Mouse (Mus musculus): ENCODE measurements at regions not wholly inside any gene's neighbourhood (a gene's known extent, or its start where the extent isn't known, plus 50 kb on each side); places are given as distances from the start of the nearest gene placed in this dataset.
A peak's percentile ranks its signal among the peaks of the same experiment; 100 is the strongest.

DNA sequence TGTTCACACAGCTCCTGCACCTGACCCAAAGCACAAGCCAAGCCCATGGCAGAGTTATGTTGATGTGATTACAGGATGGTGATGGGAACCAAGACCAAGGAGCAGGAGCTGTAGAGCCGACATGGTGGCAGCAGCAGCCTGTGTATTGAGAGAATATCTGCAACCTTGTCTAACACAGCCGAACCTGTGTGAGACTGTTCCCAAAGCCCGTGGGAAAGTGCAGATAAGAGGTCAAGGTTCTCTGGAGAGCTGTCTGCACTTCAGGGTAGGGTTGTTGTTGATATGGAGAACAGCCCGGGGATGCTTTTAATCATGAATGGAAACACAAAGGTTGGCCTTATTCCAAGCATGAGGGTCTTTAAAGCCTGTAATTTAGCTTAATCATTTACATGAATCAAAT, 110.4 kb downstream of the Adra2a start:
- H3K4me3 ChIP-seq = no peak overlapping the region
- no peaks in the 10 kb centered on the region for H3K27me3 ChIP-seq (ENCODE audit: poor library complexity, severe bottlenecking)
- H3K9me3 ChIP-seq = no peaks in the 10 kb centered on the region
- DNase-seq (ENCODE audit: extremely low spot score, low spot score) = no peak
- H3K27ac ChIP-seq = no peak overlapping the region
- no peaks in the 10 kb centered on the region for H3K36me3 ChIP-seq (replicated peaks)
- 81% methylated on average over 4 of the region's 4 CpGs for WGBS
- H3K4me1 ChIP-seq = no peaks in the 10 kb centered on the region

DNA sequence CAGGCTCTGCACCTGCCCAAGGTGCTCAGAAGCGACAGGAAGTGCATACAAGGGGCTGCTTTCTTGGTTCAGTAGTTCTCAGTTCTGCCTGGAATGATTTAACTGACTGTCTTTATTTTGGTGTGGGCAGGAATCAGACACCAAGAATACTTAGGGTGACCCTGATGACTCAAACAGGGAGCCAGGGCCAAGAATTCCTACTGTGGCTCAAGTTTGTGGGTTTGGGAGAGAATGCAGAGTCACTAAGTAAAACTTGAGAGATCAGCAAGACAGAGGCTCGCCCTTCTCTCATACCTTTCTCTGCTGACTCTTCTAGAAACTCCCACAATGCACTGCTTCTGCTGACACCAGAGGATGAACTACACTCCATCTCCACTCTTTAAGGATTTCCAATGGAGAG, 126.4 kb downstream of the Adra2a start:
- Histone ChIP-seq H3K36me3 (replicated peaks) (no peaks in the 10 kb centered on the region), H3K4me3 (no peak overlapping the region), H3K27me3 (ENCODE audit: poor library complexity, severe bottlenecking) (no peaks in the 10 kb centered on the region), H3K9me3 (no peaks in the 10 kb centered on the region), H3K4me1 (peaks cover 5% of the 10 kb centered on the region), H3K27ac (no peak overlapping the region)
- no peak for DNase-seq (ENCODE audit: extremely low spot score, low spot score)
- WGBS = 49% methylated on average over 2 of the region's 2 CpGs

DNA sequence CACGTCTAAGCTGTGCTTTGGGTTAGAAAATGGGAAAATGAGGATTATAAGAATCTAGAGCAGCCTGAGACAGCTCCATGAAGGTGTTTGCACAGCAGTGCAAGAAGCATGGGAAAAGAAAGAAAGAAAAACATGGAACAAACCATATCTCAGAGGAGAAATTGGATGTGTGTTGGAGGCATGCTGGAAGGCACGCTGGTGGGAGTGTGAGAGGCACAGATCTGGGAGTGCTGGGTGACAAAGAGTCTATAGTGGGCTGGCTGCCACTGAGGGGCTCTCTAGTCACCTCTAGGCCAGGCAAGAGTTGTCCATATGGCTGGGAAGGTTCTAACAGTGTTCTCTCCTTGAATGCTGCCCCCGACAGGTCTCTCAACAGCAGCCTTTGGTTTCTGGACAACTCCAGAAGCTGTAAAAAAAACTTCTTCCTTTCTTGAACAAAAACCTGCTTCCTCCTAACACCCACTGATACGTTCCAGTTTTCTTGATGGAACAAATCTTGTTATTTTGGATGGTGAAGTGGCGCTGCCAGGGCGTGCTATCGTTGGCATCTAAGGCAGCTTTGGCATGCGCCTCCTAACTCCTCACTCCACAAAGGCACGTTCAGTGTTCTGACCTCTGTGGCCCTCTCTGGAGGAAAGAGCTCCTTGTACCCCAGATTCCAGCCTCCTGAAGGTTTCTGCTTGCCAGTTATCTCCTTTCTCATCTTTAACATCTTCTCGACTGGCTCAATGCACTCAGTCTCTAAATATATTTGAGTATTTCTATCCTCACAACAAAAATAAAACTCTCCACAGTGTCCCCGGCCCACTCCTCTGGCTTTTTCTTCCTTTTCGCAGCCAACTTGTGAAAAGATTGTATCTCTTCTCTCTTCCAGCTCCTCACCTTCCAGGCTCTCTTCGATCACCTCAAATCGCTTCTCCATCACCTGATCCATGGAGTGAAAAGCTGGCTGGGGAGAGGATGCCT, 130.4 kb downstream of the Adra2a start:
- 91% methylated on average over 14 of the region's 14 CpGs for WGBS
- Histone ChIP-seq H3K4me3 (no peak overlapping the region), H3K36me3 (replicated peaks) (no peaks in the 10 kb centered on the region), H3K4me1 (peaks cover 5% of the 10 kb centered on the region), H3K27me3 (ENCODE audit: poor library complexity, severe bottlenecking) (no peaks in the 10 kb centered on the region), H3K27ac (no peak overlapping the region), H3K9me3 (no peaks in the 10 kb centered on the region)
- DNase-seq (ENCODE audit: extremely low spot score, low spot score) = no peak

DNA sequence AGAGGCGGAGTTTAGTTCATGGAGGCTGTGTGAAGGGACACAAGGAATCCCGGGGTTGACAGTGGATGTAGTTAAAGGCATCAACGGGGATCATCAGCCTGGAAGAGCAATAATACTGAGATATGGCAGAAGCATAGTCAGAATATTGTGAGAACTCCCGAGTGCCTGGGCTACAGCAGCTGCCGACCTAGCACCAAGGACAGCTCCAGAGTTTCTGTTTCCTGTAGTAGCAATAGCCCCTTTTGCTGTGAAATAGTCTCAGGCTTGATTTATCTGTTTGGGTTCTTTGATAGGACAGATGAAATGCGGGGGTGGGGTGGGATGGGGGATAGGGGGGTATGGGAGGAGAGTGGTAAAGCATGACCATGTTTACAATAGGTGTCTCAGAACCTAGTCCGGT, 131.8 kb downstream of the Adra2a start:
- H3K36me3 ChIP-seq (replicated peaks) = no peaks in the 10 kb centered on the region
- no peaks in the 10 kb centered on the region for H3K27me3 ChIP-seq (ENCODE audit: poor library complexity, severe bottlenecking)
- DNase-seq (ENCODE audit: extremely low spot score, low spot score) = peak; percentile 19
- H3K4me3 ChIP-seq = no peak overlapping the region
- WGBS = 60% methylated on average over 7 of the region's 7 CpGs
- H3K9me3 ChIP-seq = no peaks in the 10 kb centered on the region
- no peak overlapping the region for H3K27ac ChIP-seq
- H3K4me1 ChIP-seq = peaks cover 5% of the 10 kb centered on the region

DNA sequence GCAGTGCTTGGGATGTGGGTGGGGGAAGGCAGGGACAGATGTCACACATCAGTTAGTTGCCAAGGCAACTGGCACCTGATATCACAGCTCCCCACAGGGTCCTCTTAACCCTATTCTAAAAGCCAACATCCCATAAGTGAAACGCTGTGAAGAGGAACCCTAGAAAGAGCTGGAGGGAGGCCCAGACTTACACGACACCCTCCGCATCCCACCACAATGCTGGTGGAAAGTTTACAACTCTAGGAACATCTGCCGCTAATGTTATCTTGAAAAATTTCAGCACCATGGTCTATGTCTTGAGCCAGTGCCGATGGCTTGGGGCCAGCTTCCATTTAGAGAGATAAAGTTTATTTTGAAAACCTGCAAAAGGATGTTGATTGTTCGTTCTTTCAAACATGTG, 133.5 kb downstream of the Adra2a start:
- no peak overlapping the region for H3K4me3 ChIP-seq
- WGBS = 88% methylated on average over 6 of the region's 6 CpGs
- no peak for DNase-seq (ENCODE audit: extremely low spot score, low spot score)

DNA sequence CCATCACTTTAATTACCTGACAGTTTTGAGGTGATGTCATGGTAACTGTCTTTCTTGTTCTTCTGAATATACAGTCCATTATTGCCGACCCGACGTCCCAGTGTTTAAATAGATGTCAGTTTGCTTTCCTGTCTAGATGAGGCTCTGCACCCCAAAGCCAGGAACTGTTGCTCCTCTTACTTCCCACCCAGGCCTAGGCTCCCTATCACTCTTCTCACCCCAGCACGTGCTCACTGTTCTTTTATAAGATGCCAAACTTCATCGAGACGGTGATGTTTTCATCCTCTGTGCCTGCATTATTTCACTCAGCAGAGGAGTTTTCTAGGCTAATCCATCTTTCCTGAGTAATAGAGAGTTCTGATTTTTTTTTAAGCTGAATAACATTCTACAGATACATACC, 156.5 kb downstream of the Adra2a start:
- no peak overlapping the region for H3K4me3 ChIP-seq
- no peaks in the 10 kb centered on the region for H3K27me3 ChIP-seq (ENCODE audit: poor library complexity, severe bottlenecking)
- no peak overlapping the region for H3K27ac ChIP-seq
- peaks cover 4% of the 10 kb centered on the region; the same call in 1 of the 2 replicates for H3K4me1 ChIP-seq
- 95% methylated on average over 6 of the region's 6 CpGs for WGBS
- no peaks in the 10 kb centered on the region for H3K36me3 ChIP-seq (replicated peaks)
- no peak for DNase-seq (ENCODE audit: extremely low spot score, low spot score)
- no peaks in the 10 kb centered on the region for H3K9me3 ChIP-seq

More for the DNA sequence above, 133.5 kb downstream of the Adra2a start:
- Histone ChIP-seq H3K4me1 (no peaks in the 10 kb centered on the region), H3K36me3 (replicated peaks) (no peaks in the 10 kb centered on the region), H3K27ac (no peak overlapping the region), H3K9me3 (no peaks in the 10 kb centered on the region), H3K27me3 (ENCODE audit: poor library complexity, severe bottlenecking) (no peaks in the 10 kb centered on the region)

DNA sequence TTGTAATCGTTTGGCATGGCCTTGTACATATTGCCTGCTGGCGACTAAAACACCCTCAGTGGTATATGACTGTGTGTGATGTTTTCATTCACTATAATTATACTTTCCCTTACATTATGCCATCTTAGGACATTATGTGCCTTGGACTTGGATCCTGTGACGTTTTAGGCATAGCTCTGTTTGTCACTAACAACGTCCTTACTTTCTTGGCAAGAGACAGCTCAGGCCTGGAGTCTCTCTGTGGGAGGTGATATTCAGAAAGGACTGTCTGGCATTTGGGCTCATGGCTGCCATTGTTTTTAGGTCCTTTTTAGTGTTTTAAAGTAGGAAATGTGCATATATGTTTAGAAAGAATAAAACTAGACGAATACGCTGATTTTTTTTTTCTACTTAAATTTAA, 158.5 kb downstream of the Adra2a start:
- 87% methylated on average over 6 of the region's 6 CpGs for WGBS
- Histone ChIP-seq H3K27me3 (ENCODE audit: poor library complexity, severe bottlenecking) (no peaks in the 10 kb centered on the region), H3K4me3 (no peak overlapping the region), H3K4me1 (no peaks in the 10 kb centered on the region), H3K27ac (no peak overlapping the region), H3K9me3 (no peaks in the 10 kb centered on the region), H3K36me3 (replicated peaks) (no peaks in the 10 kb centered on the region)
- DNase-seq (ENCODE audit: extremely low spot score, low spot score) = no peak

DNA sequence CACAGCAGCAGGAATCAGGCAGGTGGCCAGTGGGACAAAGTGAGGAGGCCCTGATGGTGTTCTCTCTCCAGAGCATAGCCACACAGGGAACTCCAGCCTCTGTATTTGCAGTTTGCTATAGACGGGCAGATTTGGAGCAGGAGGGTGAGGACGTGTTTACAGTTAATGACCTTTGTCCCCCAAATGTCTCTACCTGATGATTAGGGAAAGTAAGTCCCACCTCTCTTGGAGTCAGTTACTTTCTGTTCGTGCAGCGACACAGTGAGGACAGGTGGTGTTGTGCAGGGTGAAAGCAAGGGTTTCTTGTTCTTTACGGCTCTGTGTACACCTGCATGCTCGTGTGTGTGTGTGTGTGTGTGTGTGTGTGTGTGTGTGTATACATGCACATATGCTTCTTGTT, 162.9 kb downstream of the Adra2a start:
- no peaks in the 10 kb centered on the region for H3K4me1 ChIP-seq
- no peaks in the 10 kb centered on the region for H3K36me3 ChIP-seq (replicated peaks)
- WGBS = 87% methylated on average over 6 of the region's 6 CpGs
- DNase-seq (ENCODE audit: extremely low spot score, low spot score) = no peak
- H3K27ac ChIP-seq = no peak overlapping the region
- no peaks in the 10 kb centered on the region for H3K27me3 ChIP-seq (ENCODE audit: poor library complexity, severe bottlenecking)
- no peaks in the 10 kb centered on the region for H3K9me3 ChIP-seq
- H3K4me3 ChIP-seq = no peak overlapping the region

DNA sequence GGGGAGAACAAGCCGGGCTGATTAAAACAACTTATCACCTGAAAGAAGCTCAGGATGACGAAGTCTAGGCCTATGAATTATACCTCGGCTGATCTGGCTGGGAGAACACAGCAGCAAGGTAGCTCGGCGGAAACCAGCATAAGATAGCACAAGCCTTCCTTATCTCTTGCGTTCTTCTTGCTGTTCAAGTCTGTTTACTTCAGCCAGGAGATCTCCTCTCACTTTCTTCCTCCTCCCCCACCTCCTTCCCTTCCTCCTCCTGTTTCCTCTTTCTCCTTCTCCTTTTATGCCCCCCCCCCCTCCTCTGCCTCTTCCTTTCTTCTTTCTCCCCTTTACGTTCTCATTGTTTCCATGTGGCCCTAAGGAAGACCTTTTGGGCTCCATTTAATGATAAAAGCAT, 168.2 kb downstream of the Adra2a start:
- Histone ChIP-seq H3K36me3 (replicated peaks) (no peaks in the 10 kb centered on the region), H3K4me1 (no peaks in the 10 kb centered on the region), H3K4me3 (no peak overlapping the region), H3K9me3 (no peaks in the 10 kb centered on the region), H3K27ac (no peak overlapping the region), H3K27me3 (ENCODE audit: poor library complexity, severe bottlenecking) (no peaks in the 10 kb centered on the region)
- WGBS = 91% methylated on average over 7 of the region's 7 CpGs
- DNase-seq (ENCODE audit: extremely low spot score, low spot score) = no peak

DNA sequence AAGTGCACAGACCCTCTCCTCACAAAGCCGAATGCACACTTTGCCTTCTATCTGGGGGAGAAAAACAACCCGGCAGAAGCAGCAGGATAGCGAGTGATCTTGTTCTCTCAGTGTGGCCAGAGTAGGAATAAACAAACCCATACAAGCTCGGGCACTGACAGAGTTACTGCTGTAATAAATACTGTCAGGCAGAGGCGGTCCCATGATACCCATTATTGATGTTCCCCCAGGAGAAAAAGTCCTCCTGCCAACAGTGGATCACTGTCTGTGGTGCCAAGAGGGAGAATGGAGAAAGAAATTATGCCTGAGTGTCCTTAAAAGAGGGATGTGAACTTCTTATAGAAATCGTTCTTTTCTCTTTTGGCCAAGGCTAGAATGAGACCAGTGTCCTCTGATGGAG, 200.2 kb downstream of the Adra2a start:
- Histone ChIP-seq H3K27ac (no peak overlapping the region), H3K36me3 (replicated peaks) (no peaks in the 10 kb centered on the region), H3K9me3 (no peaks in the 10 kb centered on the region), H3K4me1 (no peaks in the 10 kb centered on the region), H3K27me3 (ENCODE audit: poor library complexity, severe bottlenecking) (no peaks in the 10 kb centered on the region), H3K4me3 (no peak overlapping the region)
- no peak for DNase-seq (ENCODE audit: extremely low spot score, low spot score)
- 90% methylated on average over 6 of the region's 6 CpGs for WGBS

DNA sequence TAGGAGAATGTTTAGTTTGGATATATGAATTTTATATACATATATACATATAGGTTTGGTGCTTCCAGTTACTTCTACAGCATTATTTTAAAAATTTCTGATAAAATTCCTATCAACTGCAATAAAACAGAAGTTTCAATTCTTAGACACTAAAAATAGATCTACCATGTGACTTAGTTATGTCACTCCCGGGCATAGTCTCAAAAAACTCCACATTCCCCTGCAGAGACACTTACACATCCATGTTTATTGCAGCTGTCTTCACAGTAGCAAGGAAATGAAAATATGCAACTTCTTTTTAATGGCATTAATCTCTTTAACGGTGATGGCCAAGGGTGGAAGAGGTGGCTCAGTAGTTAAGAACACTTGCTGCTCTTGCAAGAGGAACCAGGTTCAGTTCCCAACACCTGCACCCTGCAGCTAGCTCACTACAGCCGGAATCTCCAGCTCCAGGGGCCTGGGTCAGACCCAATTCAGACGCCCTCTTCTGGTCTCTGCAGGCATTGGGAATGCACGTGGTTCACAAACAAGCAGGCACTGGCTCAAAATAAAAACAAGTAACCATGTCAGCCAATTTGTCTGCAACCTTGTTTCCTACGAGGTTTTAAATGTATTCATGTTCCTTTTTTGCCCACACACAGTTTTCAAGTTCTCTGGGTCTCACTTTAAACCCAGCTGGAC, 204.4 kb downstream of the Adra2a start:
- Histone ChIP-seq H3K4me3 (no peak overlapping the region), H3K36me3 (replicated peaks) (no peaks in the 10 kb centered on the region), H3K27me3 (ENCODE audit: poor library complexity, severe bottlenecking) (no peaks in the 10 kb centered on the region), H3K27ac (no peak overlapping the region), H3K9me3 (no peaks in the 10 kb centered on the region), H3K4me1 (no peaks in the 10 kb centered on the region)
- 33% methylated on average over 6 of the region's 6 CpGs for WGBS
- peak; percentile 18 for DNase-seq (ENCODE audit: extremely low spot score, low spot score)

DNA sequence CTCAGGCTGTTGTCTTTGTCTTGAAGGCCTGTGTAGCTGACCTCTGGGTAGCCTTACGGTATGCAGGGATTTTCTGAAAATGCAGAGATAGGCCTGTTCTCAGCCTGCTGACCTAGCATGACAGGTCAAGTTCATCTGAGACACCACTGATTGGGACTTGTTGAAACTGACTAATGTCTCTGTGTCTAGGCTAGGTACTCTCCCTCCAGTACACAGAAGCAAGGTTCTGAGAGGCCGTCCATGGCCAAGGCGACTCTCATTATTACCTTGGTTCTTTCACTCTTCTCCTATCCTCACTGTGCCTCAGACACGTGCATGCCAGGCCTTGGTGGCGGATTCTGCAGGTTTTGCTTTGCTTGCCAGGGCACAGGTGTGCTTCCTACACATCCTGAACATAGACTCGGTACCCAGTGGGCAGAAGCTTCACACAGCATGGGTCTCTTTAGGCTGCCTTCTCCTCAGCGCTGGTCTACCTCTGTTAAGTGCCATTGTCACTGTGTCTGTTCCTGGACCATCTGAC, 208.3 kb downstream of the Adra2a start:
- DNase-seq (ENCODE audit: extremely low spot score, low spot score) = no peak
- H3K4me3 ChIP-seq = no peak overlapping the region
- 89% methylated on average over 7 of the region's 7 CpGs for WGBS
- H3K27me3 ChIP-seq (ENCODE audit: poor library complexity, severe bottlenecking) = no peaks in the 10 kb centered on the region
- no peaks in the 10 kb centered on the region for H3K36me3 ChIP-seq (replicated peaks)
- H3K4me1 ChIP-seq = no peaks in the 10 kb centered on the region
- no peaks in the 10 kb centered on the region for H3K9me3 ChIP-seq
- no peak overlapping the region for H3K27ac ChIP-seq

DNA sequence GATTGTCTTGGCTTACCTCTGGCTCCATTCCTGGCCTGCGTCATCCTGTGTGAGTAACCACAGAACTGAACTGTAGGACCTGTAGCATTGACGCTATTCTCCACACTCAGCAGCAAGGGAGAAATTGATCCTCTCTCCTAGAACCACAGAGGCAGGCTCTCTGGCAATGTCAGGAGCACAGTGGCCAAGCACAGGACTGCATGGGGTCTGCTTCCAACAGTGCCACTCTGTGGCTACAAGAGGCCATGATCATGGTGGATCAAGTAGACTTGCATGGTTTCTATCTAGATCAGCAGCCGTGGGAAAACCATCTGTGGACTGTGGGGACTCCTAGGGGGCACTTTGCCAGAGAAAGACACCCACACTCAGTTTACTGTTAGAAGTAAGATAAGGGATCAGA, 213.9 kb downstream of the Adra2a start:
- no peak overlapping the region for H3K4me3 ChIP-seq
- DNase-seq (ENCODE audit: extremely low spot score, low spot score) = no peak
- H3K9me3 ChIP-seq = no peaks in the 10 kb centered on the region
- H3K27ac ChIP-seq = no peak overlapping the region
- 92% methylated on average over 3 of the region's 3 CpGs for WGBS
- peaks cover 22% of the 10 kb centered on the region for H3K4me1 ChIP-seq
- no peaks in the 10 kb centered on the region for H3K27me3 ChIP-seq (ENCODE audit: poor library complexity, severe bottlenecking)
- no peaks in the 10 kb centered on the region for H3K36me3 ChIP-seq (replicated peaks)
